Mouse (Mus musculus): ENCODE data around the gene Gjb2.

Gjb2 gene

DNA sequence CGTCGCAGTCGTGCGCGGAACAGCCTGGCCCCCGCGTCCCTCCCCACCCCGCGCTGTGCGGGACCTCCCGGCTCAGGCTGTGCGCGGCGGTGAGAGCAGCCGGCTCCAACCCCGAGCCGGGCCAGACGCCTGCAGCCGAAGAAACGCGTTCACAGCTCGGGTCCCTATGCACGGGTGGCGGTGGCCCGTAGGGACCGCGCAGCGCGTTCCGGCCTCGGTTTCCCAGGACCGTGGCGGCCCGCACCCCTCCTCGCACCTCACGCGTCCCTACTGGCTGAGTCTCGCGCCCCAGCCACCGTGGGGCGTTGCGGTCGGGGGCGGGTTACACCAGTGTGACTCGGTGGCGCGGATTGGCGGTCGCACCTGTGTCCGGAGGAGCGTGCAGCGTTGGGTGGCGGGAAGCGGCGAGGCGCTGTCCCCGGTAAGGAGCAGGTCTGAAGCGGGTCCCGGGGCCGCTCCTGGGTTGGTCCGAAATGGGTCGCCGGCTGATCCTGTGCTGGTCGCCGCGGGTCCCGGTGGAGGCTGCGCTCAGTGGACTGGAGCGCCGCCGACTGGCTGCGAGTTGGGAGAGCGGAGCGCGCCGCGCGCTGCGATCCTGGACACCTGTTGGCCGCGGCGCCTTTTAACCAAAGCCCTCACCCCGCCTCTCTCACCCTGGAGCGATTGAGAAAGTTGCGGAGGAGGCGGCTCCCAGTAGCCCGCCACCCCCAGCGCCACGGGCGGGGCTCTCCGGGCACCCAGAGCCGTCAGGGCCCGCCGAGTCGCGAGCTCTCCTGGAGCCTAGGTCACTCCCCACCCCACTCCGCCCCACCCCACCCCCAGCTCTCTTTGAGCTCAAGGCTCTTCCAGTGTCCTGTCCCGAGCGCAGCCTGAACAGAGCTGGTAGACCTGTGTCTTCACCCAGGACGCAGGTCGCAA is at the start of gene Gjb2:
TSS of gene Gjb2 (minus strand) at position 597 of the 918 bp plus-strand sequence.
- DNase-seq (ENCODE audit: low spot score in 2 of 2), result peak; percentile 38 to 57

GRCm38 (mm10) chr14:57145741-57146140 is 41.2 kb upstream of the Gjb2 start:
- DNase-seq (ENCODE audit: low spot score in 2 of 2), result no peak

GRCm38 (mm10) chr14:57135265-57135664 is 30.8 kb upstream of the Gjb2 start:
- no peak for DNase-seq (ENCODE audit: low spot score in 2 of 2)

GRCm38 (mm10) chr14:57133161-57133661 is 28.7 kb upstream of the Gjb2 start, which contains the start of gene Gjb6:
TSS of gene Gjb6 (minus strand) at chr14:57133611.
- DNase-seq (ENCODE audit: low spot score in 2 of 2), result peak; percentile 26 to 28

GRCm38 (mm10) chr14:57127383-57127782 is 22.9 kb upstream of the Gjb2 start:
- DNase-seq (ENCODE audit: low spot score in 2 of 2), result no peak

DNA sequence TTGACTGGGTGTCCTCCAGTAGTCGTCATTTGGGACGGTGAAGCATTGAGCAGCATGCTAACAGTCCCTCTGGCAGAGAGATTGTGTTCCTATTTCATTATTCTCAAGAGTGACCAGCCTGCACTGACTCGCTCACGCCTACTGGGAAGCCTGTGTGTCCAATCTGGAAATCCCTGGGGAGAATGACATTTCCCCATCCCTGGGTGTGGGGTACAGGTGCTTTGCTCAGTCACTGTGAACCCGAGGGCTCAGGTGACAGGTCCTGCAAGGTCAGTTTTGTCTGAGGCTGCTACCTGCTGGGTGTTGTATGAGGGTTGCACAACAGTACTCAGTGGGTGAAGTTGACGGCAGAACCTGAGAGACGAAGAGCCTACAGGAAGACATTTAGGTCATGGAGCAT is 17.8 kb upstream of the Gjb2 start:
- no peak for DNase-seq (ENCODE audit: low spot score in 2 of 2)

- DNase-seq (ENCODE audit: low spot score in 2 of 2), result no peak
These were observed 11.5 kb upstream of the Gjb2 start, which contains the start of gene Gm4491 for GRCm38 (mm10) chr14:57115823-57116544. TSS of gene Gm4491 (minus strand) at chr14:57115883.

- no peak for DNase-seq (ENCODE audit: low spot score in 2 of 2)
These were observed 4.7 kb upstream of the Gjb2 start for GRCm38 (mm10) chr14:57109194-57109593.

DNA sequence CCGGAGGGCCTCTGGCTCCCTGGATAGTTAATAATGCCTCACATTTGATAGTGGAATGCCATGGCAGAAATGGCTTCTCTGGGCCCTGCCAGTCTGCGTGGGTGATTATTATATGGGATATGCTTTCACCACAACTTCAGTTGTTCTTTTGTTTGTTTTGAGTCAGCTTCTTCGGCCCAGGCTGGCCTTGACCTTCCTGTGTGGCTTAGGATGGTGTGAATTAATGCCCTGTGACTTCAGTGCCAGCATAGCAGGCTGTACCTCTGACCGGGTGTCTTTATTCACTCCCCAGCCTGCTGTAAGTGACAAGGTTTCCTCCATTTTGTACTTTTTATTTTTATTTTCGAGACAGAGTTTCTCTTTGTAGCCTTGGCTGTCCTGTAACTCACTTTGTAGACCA is 3.4 kb upstream of the Gjb2 start:
- no peak for DNase-seq (ENCODE audit: low spot score in 2 of 2)

GRCm38 (mm10) chr14:57107091-57107490 is 2.6 kb upstream of the Gjb2 start:
- DNase-seq (ENCODE audit: low spot score in 2 of 2), result no peak

GRCm38 (mm10) chr14:57105721-57106120 is 1.2 kb upstream of the Gjb2 start:
- no peak for DNase-seq (ENCODE audit: low spot score in 2 of 2)

DNA sequence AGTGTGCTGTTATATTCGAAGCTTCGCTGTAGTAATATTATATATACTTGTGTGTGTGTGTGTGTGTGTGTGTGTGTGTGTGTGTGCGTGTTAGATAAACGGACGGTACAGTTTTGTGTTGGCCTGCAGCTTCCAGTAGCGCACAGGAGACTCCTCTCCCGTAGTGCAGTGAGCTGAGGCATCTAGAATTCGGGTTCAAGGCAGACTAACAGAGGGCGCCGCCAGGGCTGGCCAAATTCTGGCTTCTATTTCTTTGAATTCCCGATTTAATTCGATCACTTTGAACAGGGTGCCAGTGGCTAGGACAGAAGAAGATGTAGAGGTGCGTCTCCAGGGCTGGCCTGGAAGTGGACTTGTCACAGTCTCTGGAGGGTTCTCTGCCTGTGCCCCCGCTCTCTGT is 609 bp upstream of the Gjb2 start:
- no peak for DNase-seq (ENCODE audit: low spot score in 2 of 2)

DNA sequence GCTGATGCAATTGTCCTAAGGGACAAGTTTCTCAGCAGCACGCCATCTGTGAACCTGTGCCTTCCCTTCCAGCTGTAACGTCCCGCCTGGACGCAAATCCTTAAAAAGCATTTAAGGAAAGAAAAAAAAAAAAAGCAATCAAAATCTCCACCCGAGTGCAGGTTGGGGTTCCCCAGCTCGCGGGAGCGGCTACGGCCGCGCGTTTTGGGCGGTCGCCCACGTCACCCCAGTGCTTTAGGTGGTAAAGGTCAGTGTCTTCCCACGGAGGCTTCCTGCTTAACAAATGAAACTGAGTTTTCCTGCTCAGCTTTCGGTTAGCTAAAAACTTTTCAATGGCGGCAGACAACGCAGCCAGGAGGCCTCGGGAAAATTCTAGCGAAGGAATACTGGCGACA is 794 bp downstream of the Gjb2 start:
- DNase-seq (ENCODE audit: low spot score in 2 of 2), result no peak

- no peak for DNase-seq (ENCODE audit: low spot score in 2 of 2)
These were observed 1.4 kb downstream of the Gjb2 start for GRCm38 (mm10) chr14:57103121-57103520.

DNA sequence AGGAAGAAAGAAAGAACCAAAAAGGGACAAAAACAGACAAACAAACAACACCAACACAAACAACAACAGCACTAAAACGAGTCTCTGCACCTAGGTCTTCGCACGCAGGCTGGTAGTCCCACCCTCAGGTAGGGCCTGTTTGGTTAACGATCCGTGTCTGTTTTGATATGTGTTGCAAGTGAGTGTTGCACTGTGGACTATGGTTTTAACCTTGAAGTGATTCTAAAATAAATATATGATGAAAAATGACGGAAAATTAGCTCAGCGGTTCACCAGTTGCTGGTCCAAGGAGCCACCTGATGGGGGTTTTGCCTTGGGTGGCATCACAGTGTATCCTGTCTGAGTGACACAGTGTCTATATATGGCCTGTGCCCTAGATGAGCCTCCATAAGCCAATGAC is 2.9 kb downstream of the Gjb2 start:
- no peak for DNase-seq (ENCODE audit: low spot score in 2 of 2)

DNA sequence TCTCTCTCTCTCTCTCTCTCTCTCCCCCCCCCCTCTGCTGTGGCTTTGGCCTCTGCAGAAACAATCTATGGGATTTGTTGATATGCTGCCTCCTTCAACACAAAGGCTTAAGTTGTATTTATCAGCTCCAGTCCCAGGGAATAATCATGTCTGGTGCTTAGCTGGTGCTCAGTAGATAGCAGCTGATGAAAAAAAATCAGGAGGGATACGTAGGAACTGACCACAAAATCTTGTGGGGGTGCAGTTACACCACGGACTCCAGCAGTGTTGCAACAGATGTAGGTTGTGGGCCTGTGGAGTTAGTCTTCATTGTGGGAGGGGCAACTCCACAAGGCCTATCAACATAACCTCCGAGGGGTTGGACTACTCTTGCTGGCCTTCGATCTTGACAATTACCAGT is 8.6 kb downstream of the Gjb2 start:
- no peak for DNase-seq (ENCODE audit: low spot score in 2 of 2)

GRCm38 (mm10) chr14:57093029-57093428 is 11.5 kb downstream of the Gjb2 start:
- DNase-seq (ENCODE audit: low spot score in 2 of 2), result peak in 1 of 2 experiments; percentile 52

- no peak for DNase-seq (ENCODE audit: low spot score in 2 of 2)
These were observed 14.5 kb downstream of the Gjb2 start for GRCm38 (mm10) chr14:57090001-57090400.

GRCm38 (mm10) chr14:57089107-57089506 is 15.4 kb downstream of the Gjb2 start:
- no peak for DNase-seq (ENCODE audit: low spot score in 2 of 2)

- DNase-seq (ENCODE audit: low spot score in 2 of 2), result peak; percentile 33 to 36
These were observed 20.3 kb downstream of the Gjb2 start for GRCm38 (mm10) chr14:57084180-57084668.

- no peak for DNase-seq (ENCODE audit: low spot score in 2 of 2)
These were observed 21.6 kb downstream of the Gjb2 start for GRCm38 (mm10) chr14:57082863-57083262.

DNA sequence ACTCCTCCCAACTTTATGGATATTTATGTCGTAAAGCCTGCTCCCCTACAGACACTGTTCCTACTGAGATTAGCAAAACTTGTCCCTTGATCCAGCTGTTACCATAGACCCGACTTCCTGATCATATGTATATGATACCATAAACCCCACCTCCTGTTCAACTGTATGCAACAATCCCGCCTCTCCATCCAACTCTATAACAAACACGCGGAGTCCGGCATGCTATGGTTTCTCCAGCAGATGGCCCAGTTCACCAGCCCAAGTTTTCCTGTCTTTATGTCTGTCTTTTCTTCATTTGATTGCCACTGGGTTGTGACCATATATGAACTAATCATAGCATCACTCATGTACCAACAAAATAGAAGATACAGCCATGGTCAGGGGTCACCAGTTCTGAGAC is 29.0 kb downstream of the Gjb2 start:
- peak in 1 of 2 experiments; percentile 34 for DNase-seq (ENCODE audit: low spot score in 2 of 2)
